Mouse (Mus musculus) CD4-positive, CD25-positive, alpha-beta regulatory T cell (primary cell): Measurements from ENCODE around the gene Nelfe. TPM values are rescaled to one million over a fixed set of nuclear protein-coding genes. Genes with fewer than 3 reads are reported as not detected.

Experiments
- polyA plus RNA-seq: library from polyadenylated mRNA; unstranded; fragments of 100-300 nt; shearing (Covaris generic); gene quantifications from one replicate; pipeline ENCODE4 v1.2.1, GENCODE M21; 2017

Nelfe gene
- polyA plus RNA-seq = 47.9 TPM

GRCm38 (mm10) chr17:34849722-34850516, at the start of gene Nelfe, which contains the start of gene Skiv2l:
Gene Nelfe, plus strand, starts transcription at chr17:34850391.
Gene Skiv2l, minus strand, starts transcription at chr17:34850210.

GRCm38 (mm10) chr17:34804301-34804700, 45.9 kb upstream of the Nelfe start, which contains the start of gene Cyp21a1:
Gene Cyp21a1, minus strand, starts transcription at chr17:34804561.

GRCm38 (mm10) chr17:34836856-34837221, 13.4 kb upstream of the Nelfe start, which contains the start of the genes Stk19 and Dxo:
Gene Stk19, minus strand, starts transcription at chr17:34836945.
Gene Dxo, plus strand, starts transcription at chr17:34837019.

GRCm38 (mm10) chr17:34862416-34863081, 12.4 kb downstream of the Nelfe start, which contains the start of gene Cfb:
Gene Cfb, minus strand, starts transcription at chr17:34862518.

GRCm38 (mm10) chr17:34879336-34879879, 29.2 kb downstream of the Nelfe start, which contains the start of gene Zbtb12:
Gene Zbtb12, plus strand, starts transcription at chr17:34879483.

DNA sequence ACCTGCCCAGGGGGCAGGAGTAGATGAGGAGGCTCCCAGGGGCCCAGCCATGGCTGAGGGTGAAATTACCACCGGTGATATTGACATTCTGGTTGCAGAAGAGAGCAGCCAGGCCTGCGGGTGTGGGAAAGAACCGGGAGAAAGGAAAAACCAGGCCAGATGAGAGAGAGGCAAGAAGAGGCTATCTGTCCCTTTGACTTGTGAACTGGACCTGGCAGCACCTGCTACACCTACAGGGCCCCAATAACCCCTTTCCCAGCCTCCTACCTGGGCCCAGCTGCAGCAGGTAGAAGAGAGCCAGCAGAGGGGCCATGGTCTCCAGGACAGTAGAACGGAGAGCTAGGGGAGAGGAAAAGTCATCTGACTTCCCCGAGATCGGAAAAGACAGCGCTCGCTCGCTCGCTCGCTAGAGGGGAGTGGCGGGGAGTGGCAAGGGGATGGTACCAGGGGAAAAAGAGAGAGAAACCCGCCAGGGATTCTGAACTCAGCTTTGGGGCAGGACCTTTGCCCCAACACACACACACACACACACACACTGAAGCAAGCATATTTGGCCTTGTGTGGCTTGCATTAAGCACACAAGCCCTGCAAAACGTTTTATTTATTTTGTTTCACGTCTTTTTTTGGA, 31.6 kb downstream of the Nelfe start, which contains the start of gene Gm20547:
TSS of gene Gm20547 (minus strand) at position 360 of the 628 bp plus-strand sequence.

GRCm38 (mm10) chr17:34898160-34898586, 48.0 kb downstream of the Nelfe start, which contains the start of the genes C2 and Ehmt2:
Gene C2, minus strand, starts transcription at chr17:34898265.
Gene Ehmt2, plus strand, starts transcription at chr17:34898469.

Other genes starting within 250 kb of the Nelfe start
- gene Rnf5, start 246.7 kb upstream of the Nelfe start, polyA plus RNA-seq = 97.3 TPM
- 23.3 TPM for gene Agpat1, start 246.1 kb upstream of the Nelfe start, polyA plus RNA-seq
- 2.8 TPM for gene Egfl8, start 234.4 kb upstream of the Nelfe start, polyA plus RNA-seq
- gene Ppt2, start 221.9 kb upstream of the Nelfe start, polyA plus RNA-seq = 22.3 TPM
- 6.9 TPM for gene Prrt1, start 220.9 kb upstream of the Nelfe start, polyA plus RNA-seq
- 5.5 TPM for gene Fkbpl, start 205.6 kb upstream of the Nelfe start, polyA plus RNA-seq
- gene Atf6b, start 203.2 kb upstream of the Nelfe start, polyA plus RNA-seq = 78.5 TPM
- not detected for gene Tnxb, start 179.9 kb upstream of the Nelfe start, polyA plus RNA-seq
- not detected for gene C4b, start 106.5 kb upstream of the Nelfe start, polyA plus RNA-seq
- gene Cyp21a1, start 45.8 kb upstream of the Nelfe start, polyA plus RNA-seq = not detected
- gene Stk19, start 13.4 kb upstream of the Nelfe start, polyA plus RNA-seq = 31.8 TPM
- 78.8 TPM for gene Dxo, start 13.4 kb upstream of the Nelfe start, polyA plus RNA-seq
- 126 TPM for gene Skiv2l, start 181 bp upstream of the Nelfe start, polyA plus RNA-seq
- gene Cfb, start 12.1 kb downstream of the Nelfe start, polyA plus RNA-seq = 0.91 TPM
- 0.36 TPM for gene Zbtb12, start 29.1 kb downstream of the Nelfe start, polyA plus RNA-seq
- gene Gm20547, start 31.7 kb downstream of the Nelfe start, polyA plus RNA-seq = 0.07 TPM
- 2.6 TPM for gene C2, start 47.9 kb downstream of the Nelfe start, polyA plus RNA-seq
- gene Ehmt2, start 48.1 kb downstream of the Nelfe start, polyA plus RNA-seq = 69.4 TPM
- gene Slc44a4, start 64.1 kb downstream of the Nelfe start, polyA plus RNA-seq = not detected
- 75.2 TPM for gene Neu1, start 80.9 kb downstream of the Nelfe start, polyA plus RNA-seq
- gene Hspa1b, start 108.8 kb downstream of the Nelfe start, polyA plus RNA-seq = 15.6 TPM
- not detected for gene Gm20481, start 119.5 kb downstream of the Nelfe start, polyA plus RNA-seq
- 2.8 TPM for gene Hspa1a, start 121.8 kb downstream of the Nelfe start, polyA plus RNA-seq
- gene Hspa1l, start 122.3 kb downstream of the Nelfe start, polyA plus RNA-seq = not detected
- gene Lsm2, start 131.5 kb downstream of the Nelfe start, polyA plus RNA-seq = 81.8 TPM
- gene Vars, start 150.6 kb downstream of the Nelfe start, polyA plus RNA-seq = 174 TPM
- 0.18 TPM for gene Vwa7, start 166.2 kb downstream of the Nelfe start, polyA plus RNA-seq
- 0.81 TPM for gene Sapcd1, start 177.6 kb downstream of the Nelfe start, polyA plus RNA-seq
- 1.2 TPM for gene Msh5, start 196.4 kb downstream of the Nelfe start, polyA plus RNA-seq
- gene Clic1, start 199.6 kb downstream of the Nelfe start, polyA plus RNA-seq = 479 TPM
- gene Ddah2, start 208.6 kb downstream of the Nelfe start, polyA plus RNA-seq = 1.2 TPM
- gene Ly6g6c, start 215.0 kb downstream of the Nelfe start, polyA plus RNA-seq = not detected
- not detected for gene Mpig6b, start 215.8 kb downstream of the Nelfe start, polyA plus RNA-seq
- gene Ly6g6e, start 226.5 kb downstream of the Nelfe start, polyA plus RNA-seq = not detected
- not detected for gene Ly6g6d, start 227.7 kb downstream of the Nelfe start, polyA plus RNA-seq
- gene Ly6g6f, start 235.2 kb downstream of the Nelfe start, polyA plus RNA-seq = not detected
- 66.3 TPM for gene Abhd16a, start 238.9 kb downstream of the Nelfe start, polyA plus RNA-seq